Mouse (Mus musculus) G1E (cell line): Measurements from ENCODE around the gene S100a14. TPM values are rescaled to one million over a fixed set of nuclear protein-coding genes. Genes with fewer than 3 reads are reported as not detected.

ENCODE experiments used
- ATAC-seq: 2 replicates; pipeline ENCODE4 v1.8.0; 2016; ENCODE audit warnings: mild to moderate bottlenecking; ENCODE audit not compliant: insufficient number of reproducible peaks, poor library complexity, low FRiP score, severe bottlenecking; ENCODE audit errors: extremely low read depth
- DNase-seq: peaks from one replicate; pipeline ENCODE4 v3.0.0; 2012; ENCODE audit warnings: low spot score
- H3K27me3 ChIP-seq: 2 replicates; pipeline ENCODE4 v1.6.1; 2012; ENCODE audit warnings: mild to moderate bottlenecking, low read length, inconsistent platforms; ENCODE audit not compliant: insufficient read depth
- H3K36me3 ChIP-seq: replicated peaks from 2 replicates; pipeline ENCODE3; 2012; ENCODE audit warnings: mild to moderate bottlenecking, inconsistent platforms
- H3K4me1 ChIP-seq: 2 replicates; pipeline ENCODE4 v1.6.1; 2012; ENCODE audit warnings: low read depth, low read length, inconsistent platforms, mixed read lengths; ENCODE audit not compliant: insufficient read depth
- H3K4me3 ChIP-seq: 2 replicates; pipeline ENCODE4 v1.5.1; 2012; ENCODE audit warnings: low read depth, mild to moderate bottlenecking, inconsistent platforms, low read length, moderate library complexity, mixed read lengths
- H3K9me3 ChIP-seq: replicated peaks from 2 replicates; pipeline ENCODE4 v1.6.1; 2012; ENCODE audit warnings: inconsistent platforms
- CTCF ChIP-seq: IDR thresholded peaks from 2 replicates; pipeline ENCODE4 v1.5.1; 2012; ENCODE audit warnings: low read depth, low read length, inconsistent platforms, mixed read lengths
- GATA1 ChIP-seq: IDR thresholded peaks from 2 replicates; pipeline ENCODE4 v1.6.1; 2012; ENCODE audit warnings: borderline replicate concordance, low read length, inconsistent platforms, mixed read lengths
- GATA2 ChIP-seq: IDR thresholded peaks from 2 replicates; pipeline ENCODE4 v1.6.1; 2012; ENCODE audit warnings: low read depth, low read length, inconsistent platforms, borderline replicate concordance
- POLR2AphosphoS5 ChIP-seq: IDR thresholded peaks from 2 replicates; pipeline ENCODE4 v1.6.1; 2012; ENCODE audit warnings: low read depth, low read length, inconsistent platforms; ENCODE audit not compliant: insufficient replicate concordance
- TAL1 ChIP-seq: conservative IDR thresholded peaks from 2 replicates; pipeline ENCODE4 v1.6.1; 2012; ENCODE audit warnings: low read depth, low read length, inconsistent platforms, mixed read lengths
- polyA plus RNA-seq: library from polyadenylated mRNA; stranded (reverse); fragments of >175 nt; gene quantifications from 2 replicates; pipeline ENCODE4 v1.2.3, GENCODE M21; 2012
- total RNA-seq, 2 experiments: library from RNA; stranded (forward) in 1 of 2; stranded (reverse) in 1 of 2; fragments of 200-1000 nt in 1 of 2; fragments of >200 nt in 1 of 2; fragmentation: Nextera tagmentation in 1 of 2; gene quantifications; 2 replicates each; pipeline ENCODE4 v1.2.3; 2014 to 2017

S100a14 gene
- total and polyA plus RNA-seq, 3 experiments, result not detected

GRCm38 (mm10) chr3:90495850-90496525 lies 30.7 kb upstream of the S100a14 start:
- TF ChIP-seq CTCF (no peak), GATA2 (no peak), GATA1 (no peak), TAL1 (no peak), POLR2AphosphoS5 (no peak)
- H3K4me3 ChIP-seq, result no peak overlapping the region
- no peaks in the 10 kb centered on the region for H3K9me3 ChIP-seq
- peaks cover 6% of the 10 kb centered on the region for H3K4me1 ChIP-seq
- DNase-seq (no peak), ATAC-seq (no peak)
- no peaks in the 10 kb centered on the region for H3K27me3 ChIP-seq
- H3K36me3 ChIP-seq, result peaks cover 65% of the 10 kb centered on the region

GRCm38 (mm10) chr3:90497597-90497996 lies 29.1 kb upstream of the S100a14 start:
- no peak for TF ChIP-seq TAL1
- no peak for TF ChIP-seq POLR2AphosphoS5
- no peak for TF ChIP-seq CTCF
- no peak for TF ChIP-seq GATA1
- no peak for TF ChIP-seq GATA2
- Histone ChIP-seq H3K9me3 (no peaks in the 10 kb centered on the region), H3K36me3 (peaks cover 82% of the 10 kb centered on the region), H3K27me3 (no peaks in the 10 kb centered on the region), H3K4me1 (peaks cover 8% of the 10 kb centered on the region; the same call in 1 of the 2 replicates), H3K4me3 (no peak overlapping the region)
- DNase-seq (no peak), ATAC-seq (no peak)

- Histone ChIP-seq H3K4me1 (peaks cover 34% of the 10 kb centered on the region), H3K27me3 (no peaks in the 10 kb centered on the region), H3K9me3 (no peaks in the 10 kb centered on the region), H3K4me3 (no peak overlapping the region), H3K36me3 (peaks cover 88% of the 10 kb centered on the region)
- TF ChIP-seq POLR2AphosphoS5 (no peak), GATA1 (no peak), CTCF (no peak), GATA2 (no peak), TAL1 (no peak)
- no peak for DNase-seq
- ATAC-seq, result no peak
Observed at GRCm38 (mm10) chr3:90503444-90503843, 23.2 kb upstream of the S100a14 start.

GRCm38 (mm10) chr3:90505216-90505615 lies 21.4 kb upstream of the S100a14 start:
- Histone ChIP-seq H3K9me3 (no peaks in the 10 kb centered on the region), H3K27me3 (no peaks in the 10 kb centered on the region), H3K36me3 (peaks cover 78% of the 10 kb centered on the region), H3K4me1 (peaks cover 34% of the 10 kb centered on the region), H3K4me3 (no peak overlapping the region)
- no peak for DNase-seq
- no peak for ATAC-seq
- no peak for TF ChIP-seq GATA1
- no peak for TF ChIP-seq POLR2AphosphoS5
- no peak for TF ChIP-seq CTCF
- no peak for TF ChIP-seq TAL1
- no peak for TF ChIP-seq GATA2

GRCm38 (mm10) chr3:90506362-90506761 lies 20.3 kb upstream of the S100a14 start:
- no peak overlapping the region for H3K4me3 ChIP-seq
- H3K27me3 ChIP-seq, result no peaks in the 10 kb centered on the region
- no peak for ATAC-seq
- DNase-seq, result no peak
- TF ChIP-seq TAL1 (no peak), GATA1 (no peak), POLR2AphosphoS5 (no peak), GATA2 (no peak), CTCF (no peak)
- H3K4me1 ChIP-seq, result peaks cover 38% of the 10 kb centered on the region
- H3K36me3 ChIP-seq, result peaks cover 74% of the 10 kb centered on the region
- no peaks in the 10 kb centered on the region for H3K9me3 ChIP-seq

GRCm38 (mm10) chr3:90508287-90508949 lies 18.2 kb upstream of the S100a14 start:
- Histone ChIP-seq H3K36me3 (peaks cover 62% of the 10 kb centered on the region), H3K9me3 (no peaks in the 10 kb centered on the region), H3K27me3 (no peaks in the 10 kb centered on the region), H3K4me1 (peaks cover 32% of the 10 kb centered on the region), H3K4me3 (peak overlapping the region; percentile 90)
- ATAC-seq (no peak), DNase-seq (no peak)
- TF ChIP-seq CTCF, result no peak
- no peak for TF ChIP-seq GATA1
- no peak for TF ChIP-seq GATA2
- TF ChIP-seq POLR2AphosphoS5, result no peak
- TF ChIP-seq TAL1, result no peak
